Mouse (Mus musculus) duodenum, adult 2 months (tissue): Measurements from ENCODE around the gene Mrc2. TPM values are rescaled to one million over a fixed set of nuclear protein-coding genes. Genes with fewer than 3 reads are reported as not detected.

ENCODE experiments used
- polyA plus RNA-seq: library from polyadenylated mRNA; depleted of rRNA; stranded (reverse); fragments of >200 nt; gene quantifications from 2 replicates; pipeline ENCODE4 v1.2.3, GENCODE M21; 2012; ENCODE audit warnings: low replicate concordance; rRNA removed

Mrc2 gene
- 3.6 and 9.3 TPM in 2 replicates for polyA plus RNA-seq

DNA sequence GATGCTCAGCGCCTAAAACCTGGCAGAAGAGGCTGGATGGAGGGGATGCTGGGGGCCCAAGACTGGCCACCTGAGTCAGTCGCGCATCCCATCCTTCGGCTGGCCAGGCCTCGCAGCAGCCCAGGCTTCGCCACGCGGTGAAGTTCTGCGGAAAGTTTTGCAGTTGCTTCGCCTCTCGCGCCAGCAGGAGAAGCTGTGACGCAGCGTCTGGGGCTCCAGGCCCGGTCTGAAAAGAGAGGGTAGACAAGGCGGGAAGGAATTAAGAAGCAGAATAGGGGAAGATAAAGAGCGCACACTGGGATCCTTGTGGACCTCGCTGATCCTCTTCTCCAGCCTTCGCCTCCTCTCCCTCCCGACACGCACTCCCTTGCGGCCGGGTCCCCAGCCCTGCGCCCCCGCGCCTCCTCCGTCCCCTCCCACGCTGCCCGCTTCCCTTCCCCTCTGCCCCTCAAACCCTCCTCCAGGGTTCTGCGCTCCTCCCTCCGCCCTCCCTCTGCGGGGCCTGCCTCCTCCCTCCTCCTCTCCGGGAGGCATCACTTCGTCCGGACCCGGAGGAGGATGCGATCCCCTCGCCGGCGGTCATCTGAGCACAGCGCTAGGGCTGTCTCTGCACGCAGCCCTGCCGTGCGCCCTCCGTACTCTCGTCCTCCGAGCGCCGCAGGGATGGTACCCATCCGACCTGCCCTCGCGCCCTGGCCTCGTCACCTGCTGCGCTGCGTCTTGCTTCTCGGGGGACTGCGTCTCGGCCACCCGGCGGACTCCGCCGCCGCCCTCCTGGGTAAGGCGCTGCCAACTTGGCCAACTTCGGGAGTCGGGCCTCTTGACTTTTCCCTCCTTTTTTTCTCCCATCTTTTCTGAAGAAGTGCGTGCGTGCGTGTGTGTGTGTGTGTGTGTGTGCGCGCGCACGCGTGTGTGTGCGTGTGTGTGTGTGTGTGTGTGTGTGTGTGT lies at the start of gene Mrc2:
TSS of gene Mrc2 (plus strand) at position 520 of the 948 bp plus-strand sequence.

Other genes starting within 250 kb of the Mrc2 start
- gene Efcab3, start 229.1 kb upstream of the Mrc2 start, polyA plus RNA-seq, result not detected in 2 replicates
- gene Mettl2, start 166.2 kb upstream of the Mrc2 start, polyA plus RNA-seq, result 2.5 and 3.8 TPM in 2 replicates
- not detected in 2 replicates for gene Gm10842, start 145.8 kb upstream of the Mrc2 start, polyA plus RNA-seq
- gene Tlk2, start 113.8 kb upstream of the Mrc2 start, polyA plus RNA-seq, result 2.2 and 3.5 TPM in 2 replicates
- not detected in 2 replicates for gene March10, start 164.1 kb downstream of the Mrc2 start, polyA plus RNA-seq